18 mouse cellular contexts compared by ENCODE assay signal in the genomic region with DNA sequence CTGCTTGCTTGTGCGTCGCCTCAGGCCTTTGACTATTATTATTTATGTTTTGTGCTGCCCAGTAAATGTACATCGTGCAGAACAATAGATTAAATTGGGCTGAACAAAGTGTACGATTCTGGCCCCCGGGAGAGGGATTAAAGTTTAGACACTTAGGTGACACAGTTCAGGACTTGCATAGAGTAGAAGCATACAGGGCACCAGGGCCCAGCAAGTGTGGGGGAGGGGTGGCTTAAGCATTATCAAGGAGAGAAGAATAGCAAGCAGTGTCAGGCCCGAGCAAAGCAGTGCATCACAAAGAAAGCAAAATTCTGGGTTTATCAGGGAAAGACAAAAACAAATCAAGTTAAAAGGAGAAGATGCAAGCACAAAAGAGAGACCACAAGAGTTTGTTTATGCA.
A peak's percentile ranks its signal among the peaks of the same experiment; 100 is the strongest.
DNase-seq lines count a peak whose midpoint lies in the region; ATAC-seq and TF ChIP-seq lines count a peak whose summit lies in the region.
"Had no signal": no experiment of that assay in that cellular context is flagged by ENCODE, and none has a peak within 500 bp of the region (broad histone marks: within the 10 kb centered on the region; RNA-seq: fewer than 3 reads in every experiment).

No protein-coding gene starts in this region.

- no peak overlapping the region for H3K27ac ChIP-seq in embryonic facial prominence, embryonic 11.5 days (replicated peaks; ENCODE audit: low read depth, low read length)
- no peak overlapping the region for H3K27ac ChIP-seq in embryonic facial prominence, embryonic 10.5 days (replicated peaks)
- no peak overlapping the region for H3K27ac ChIP-seq in midbrain, embryonic 11.5 days (ENCODE audit: low read depth, low read length)
- H3K27ac ChIP-seq in midbrain, embryonic 13.5 days: no peak overlapping the region
- H3K27ac ChIP-seq: forebrain, embryonic 15.5 days; limb, embryonic 12.5 days; liver, embryonic 12.5 days had no signal

- H3K4me3 ChIP-seq in embryonic facial prominence, embryonic 11.5 days (ENCODE audit: low read depth, low read length): no peak overlapping the region
- H3K4me3 ChIP-seq in embryonic facial prominence, embryonic 10.5 days: no peak overlapping the region
- H3K4me3 ChIP-seq in midbrain, embryonic 11.5 days (ENCODE audit: low read depth, low read length): no peak overlapping the region
- H3K4me3 ChIP-seq in midbrain, embryonic 13.5 days (replicated peaks): no peak overlapping the region
- H3K4me3 ChIP-seq: forebrain, embryonic 15.5 days; limb, embryonic 12.5 days; liver, embryonic 12.5 days; myocyte had no signal

- H3K4me1 ChIP-seq in embryonic facial prominence, embryonic 11.5 days (ENCODE audit: control insufficient read depth, insufficient read depth, low read length): no peaks in the 10 kb centered on the region
- H3K4me1 ChIP-seq in embryonic facial prominence, embryonic 10.5 days: peaks cover 6% of the 10 kb centered on the region; the same call in 1 of the 2 replicates
- H3K4me1 ChIP-seq in midbrain, embryonic 11.5 days (ENCODE audit: control insufficient read depth, insufficient read depth, low read length): peaks cover 6% of the 10 kb centered on the region
- peaks cover 8% of the 10 kb centered on the region for H3K4me1 ChIP-seq in midbrain, embryonic 13.5 days (replicated peaks)
- H3K4me1 ChIP-seq: limb, embryonic 12.5 days; liver, embryonic 12.5 days had no signal

- H3K9ac ChIP-seq in embryonic facial prominence, embryonic 11.5 days (replicated peaks; ENCODE audit: low read length): no peak overlapping the region
- no peak overlapping the region for H3K9ac ChIP-seq in midbrain, embryonic 11.5 days (ENCODE audit: low read length)
- H3K9ac ChIP-seq in midbrain, embryonic 13.5 days (replicated peaks): no peak overlapping the region
- H3K9ac ChIP-seq: forebrain, embryonic 15.5 days; limb, embryonic 12.5 days; liver, embryonic 12.5 days had no signal

- H3K9me3 ChIP-seq in embryonic facial prominence, embryonic 11.5 days (replicated peaks; ENCODE audit: control insufficient read depth, low read length): no peaks in the 10 kb centered on the region
- no peaks in the 10 kb centered on the region for H3K9me3 ChIP-seq in embryonic facial prominence, embryonic 10.5 days
- H3K9me3 ChIP-seq in midbrain, embryonic 11.5 days (ENCODE audit: control insufficient read depth, low read length): no peaks in the 10 kb centered on the region
- H3K9me3 ChIP-seq in midbrain, embryonic 13.5 days: no peaks in the 10 kb centered on the region; the same call in 1 of the 2 replicates
- H3K9me3 ChIP-seq: forebrain, embryonic 15.5 days; limb, embryonic 12.5 days; liver, embryonic 12.5 days had no signal

- ATAC-seq in embryonic facial prominence, embryonic 11.5 days (replicated peaks; ENCODE audit: insufficient number of reproducible peaks, low FRiP score, low TSS enrichment, low read depth): no peak
- no peak for ATAC-seq in midbrain, embryonic 11.5 days (ENCODE audit: low FRiP score)
- no peak for ATAC-seq in midbrain, embryonic 13.5 days
- ATAC-seq: forebrain, embryonic 15.5 days; hindbrain, embryonic 16.5 days; intestine, embryonic 16.5 days; liver, embryonic 12.5 days had no signal

- no peaks in the 10 kb centered on the region for H3K36me3 ChIP-seq in embryonic facial prominence, embryonic 11.5 days (replicated peaks; ENCODE audit: control insufficient read depth, insufficient read depth, low read depth, low read length)
- H3K36me3 ChIP-seq in embryonic facial prominence, embryonic 10.5 days (replicated peaks): no peaks in the 10 kb centered on the region
- H3K36me3 ChIP-seq in midbrain, embryonic 11.5 days (ENCODE audit: control insufficient read depth, insufficient read depth, low read length): no peaks in the 10 kb centered on the region
- H3K36me3 ChIP-seq in midbrain, embryonic 13.5 days: no peaks in the 10 kb centered on the region
- H3K36me3 ChIP-seq: forebrain, embryonic 15.5 days; limb, embryonic 12.5 days; liver, embryonic 12.5 days had no signal

- H3K4me2 ChIP-seq in embryonic facial prominence, embryonic 11.5 days (ENCODE audit: low read depth, low read length): no peak overlapping the region
- H3K4me2 ChIP-seq in midbrain, embryonic 11.5 days: no peak overlapping the region
- H3K4me2 ChIP-seq in midbrain, embryonic 13.5 days (replicated peaks): no peak overlapping the region
- H3K4me2 ChIP-seq: forebrain, embryonic 15.5 days; heart, embryonic 11.5 days; limb, embryonic 12.5 days; liver, embryonic 12.5 days had no signal

- peak; percentile 6 for DNase-seq in embryonic facial prominence, embryonic 11.5 days (ENCODE audit: low spot score)
- DNase-seq in embryonic facial prominence, embryonic 10.5 days (ENCODE audit: low spot score): no peak
- DNase-seq in midbrain, embryonic 11.5 days (ENCODE audit: low spot score, missing footprints): peak; percentile 89
- peak; percentile 40 for DNase-seq in brain, embryonic 14.5 days (ENCODE audit: low read depth)
- peak; percentile 61 for DNase-seq in retina, embryonic 14.5 days (ENCODE audit: low spot score)
- no peak for DNase-seq in layer of hippocampus, adult 9-10 months (ENCODE audit: low spot score)
- DNase-seq in urinary bladder, postnatal 25 days (ENCODE audit: low spot score): no peak
- DNase-seq: cerebellum, adult 9-11 months; heart, postnatal 14 days; lung, adult 2 months had no signal

- H3K27me3 ChIP-seq in embryonic facial prominence, embryonic 11.5 days (ENCODE audit: control insufficient read depth, insufficient read depth, low read length): no peaks in the 10 kb centered on the region
- no peaks in the 10 kb centered on the region for H3K27me3 ChIP-seq in embryonic facial prominence, embryonic 10.5 days (replicated peaks; ENCODE audit: low read depth, poor library complexity, severe bottlenecking)
- no peaks in the 10 kb centered on the region for H3K27me3 ChIP-seq in midbrain, embryonic 11.5 days (ENCODE audit: control insufficient read depth, insufficient read depth, low read length)
- no peaks in the 10 kb centered on the region for H3K27me3 ChIP-seq in midbrain, embryonic 13.5 days
- H3K27me3 ChIP-seq: forebrain, embryonic 15.5 days; limb, embryonic 12.5 days; liver, embryonic 12.5 days had no signal

- WGBS in embryonic facial prominence, embryonic 11.5 days: 59% methylated on average over 6 of the region's 6 CpGs
- WGBS in embryonic facial prominence, embryonic 10.5 days: 58% methylated on average over 6 of the region's 6 CpGs
- WGBS in midbrain, embryonic 11.5 days: 26% methylated on average over 6 of the region's 6 CpGs
- 16% methylated on average over 6 of the region's 6 CpGs for WGBS in midbrain, embryonic 13.5 days

- TF ChIP-seq CTCF in brain, embryonic 14.5 days (IDR thresholded peaks at IDR 0.05; ENCODE audit: borderline replicate concordance, extremely low read depth, insufficient read depth, insufficient read length): no peak

- TF ChIP-seq POLR2A in brain, embryonic 14.5 days (IDR thresholded peaks at IDR 0.05; ENCODE audit: borderline replicate concordance, extremely low read depth, insufficient read depth, insufficient read length, poor library complexity, severe bottlenecking): no peak

Comparison
In these comparisons a context has a peak if more than half of its experiments do, and no peak if none do; other contexts are left out.
1. DNase-seq: peak in embryonic facial prominence, embryonic 11.5 days (single experiment), midbrain, embryonic 11.5 days (single experiment), brain, embryonic 14.5 days (single experiment) and retina, embryonic 14.5 days (single experiment); none in embryonic facial prominence, embryonic 10.5 days (single experiment), layer of hippocampus, adult 9-10 months (single experiment) and urinary bladder, postnatal 25 days (single experiment).